Mouse (Mus musculus) cerebellum, postnatal 36 days (tissue): ENCODE measurements around the gene Tbc1d10c.

Experiments
- DNase-seq, 2 experiments: peaks; one replicate each; pipeline ENCODE4 v3.0.0; 2021 to 2022; ENCODE audit warnings: mixed read lengths in 2 of 2

Gene Tbc1d10c

DNA sequence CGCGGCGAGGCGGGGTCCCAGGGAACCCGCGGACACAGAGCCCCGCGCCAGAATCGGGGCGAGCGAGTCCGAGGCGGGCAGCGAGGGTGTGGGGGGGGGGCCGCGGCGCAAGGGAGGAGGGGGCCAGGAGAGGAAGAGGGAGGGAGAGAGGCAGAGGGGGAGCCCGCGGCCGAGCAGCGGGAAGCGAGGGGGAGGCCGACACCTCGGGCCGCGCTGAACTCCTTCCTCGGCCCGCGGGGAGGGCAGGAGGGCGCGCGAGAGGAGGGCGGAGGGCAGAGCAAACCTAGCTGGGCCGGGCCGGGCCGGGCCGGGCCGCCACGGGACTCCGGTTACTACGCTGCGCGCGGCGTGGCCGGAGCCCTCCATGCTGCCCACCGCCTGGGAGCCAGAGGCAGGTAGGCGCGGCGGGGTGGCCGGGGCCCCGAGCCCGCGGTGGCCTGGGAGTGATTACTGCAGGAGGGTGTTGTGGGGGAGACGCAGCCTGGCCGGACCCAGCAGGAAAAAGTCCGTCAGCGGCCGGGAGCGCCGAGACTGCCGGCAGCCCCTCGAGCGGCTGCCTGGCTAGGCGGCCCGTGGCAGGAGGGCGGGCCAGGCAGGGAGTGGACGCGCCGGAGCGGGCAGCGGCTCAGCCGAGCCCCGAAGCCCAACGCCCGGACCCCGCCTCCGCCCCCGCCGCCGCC is 23.8 kb upstream of the Tbc1d10c start:
- no peak for DNase-seq

- no peak for DNase-seq
These were observed 23.1 kb upstream of the Tbc1d10c start, which contains the start of the genes Clcf1 and AC109138.7 for GRCm38 (mm10) chr19:4214071-4214770. Gene Clcf1 (plus strand): TSS chr19:4214238. Gene AC109138.7 (plus strand): TSS chr19:4214357.

DNA sequence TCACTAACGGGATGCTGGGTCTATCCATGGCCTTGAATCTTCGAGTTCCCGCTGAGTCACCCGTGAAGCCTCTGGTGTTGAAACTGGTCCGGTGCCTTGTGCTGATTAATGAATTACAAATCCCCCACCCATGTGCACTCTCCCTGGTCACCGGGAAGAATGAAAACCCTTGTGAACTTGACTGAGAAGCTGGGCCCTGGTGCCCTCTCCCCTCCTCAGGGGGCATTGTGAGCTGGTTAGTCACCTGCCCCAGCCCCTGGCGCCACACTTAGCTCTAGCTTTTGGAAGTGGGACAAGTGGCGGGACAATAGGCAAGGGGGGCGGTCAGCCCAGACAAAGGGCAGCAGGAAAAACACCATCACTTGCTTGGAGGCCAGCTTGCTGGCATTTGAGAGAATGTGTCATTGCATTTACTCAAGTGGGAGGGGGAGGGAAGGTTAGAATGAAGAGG is 22.5 kb upstream of the Tbc1d10c start:
- DNase-seq, result no peak

DNA sequence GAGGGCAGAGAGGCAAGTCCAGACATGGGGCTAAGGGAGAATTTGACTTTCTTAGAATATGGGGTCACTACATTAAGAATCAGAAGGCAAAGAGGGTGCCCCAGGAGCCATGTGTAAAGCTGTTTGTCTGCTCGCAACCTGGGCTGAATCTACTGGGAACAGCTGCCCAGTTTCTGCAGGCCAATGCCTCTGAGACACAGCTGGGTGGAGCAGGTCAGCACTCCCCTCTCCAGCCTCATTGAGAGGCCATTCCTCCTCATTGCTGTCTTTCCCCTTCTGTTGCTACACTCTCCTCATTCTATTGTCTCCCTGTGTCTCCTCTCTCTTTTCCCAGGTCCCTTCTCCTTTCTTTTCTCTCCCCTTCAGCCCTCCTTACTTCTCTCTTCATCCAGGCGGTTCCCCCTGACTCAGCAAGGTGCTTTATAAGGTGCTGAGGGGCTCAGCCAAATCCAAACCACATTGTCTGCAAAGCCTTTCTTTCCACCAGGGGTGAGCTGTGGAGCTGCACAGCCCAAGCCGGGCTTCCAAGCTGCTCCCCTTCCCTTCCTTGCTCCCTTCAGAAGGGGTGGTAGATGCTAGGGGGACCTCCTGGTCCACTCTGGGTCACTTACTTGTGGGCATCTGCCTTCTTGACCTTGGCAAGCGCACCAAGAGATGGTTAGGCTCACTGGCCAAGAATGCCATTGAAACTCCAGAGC is 21.0 kb upstream of the Tbc1d10c start:
- no peak for DNase-seq

DNA sequence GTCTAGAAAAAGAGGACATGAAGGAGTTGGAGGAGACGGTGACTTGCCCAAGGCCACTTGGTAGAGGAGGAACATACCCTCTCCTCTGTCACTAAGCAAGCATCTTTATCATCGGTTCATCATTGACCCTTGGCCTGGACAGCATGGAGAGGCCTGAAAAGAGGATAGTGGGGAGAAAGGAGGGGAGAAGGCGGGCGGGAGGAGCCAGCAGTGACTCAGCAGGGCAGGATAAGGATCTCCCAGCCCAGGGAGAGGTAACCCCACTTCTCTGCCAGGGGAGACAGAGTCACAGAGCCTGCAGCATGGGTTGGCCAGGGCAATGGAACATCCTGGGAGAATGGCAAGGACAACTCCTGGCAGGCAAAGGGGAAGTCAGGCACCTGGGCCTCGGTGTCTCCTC is 17.5 kb upstream of the Tbc1d10c start:
- DNase-seq, result no peak

DNA sequence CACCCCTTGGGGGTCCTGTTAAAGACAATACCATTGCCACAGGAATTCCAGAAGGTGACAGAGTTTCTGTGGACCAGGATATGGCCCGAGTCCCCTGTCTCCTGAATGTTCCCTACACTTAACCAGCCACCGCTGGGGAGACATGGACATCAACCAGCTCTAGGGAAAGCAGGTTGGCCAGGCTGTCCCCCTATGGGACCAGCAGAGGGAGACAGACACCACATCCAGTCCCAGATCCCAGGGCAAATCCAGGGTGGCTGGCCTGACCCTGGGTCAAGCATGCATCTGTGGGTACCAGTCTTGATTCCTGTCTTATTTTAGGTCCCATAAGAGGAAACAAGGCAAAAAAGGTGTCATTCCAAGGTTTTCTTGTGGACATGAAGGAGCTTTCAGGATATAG is 15.9 kb upstream of the Tbc1d10c start:
- DNase-seq, result peak; percentile 73 to 76

GRCm38 (mm10) chr19:4204889-4205288 is 13.8 kb upstream of the Tbc1d10c start:
- no peak for DNase-seq

DNA sequence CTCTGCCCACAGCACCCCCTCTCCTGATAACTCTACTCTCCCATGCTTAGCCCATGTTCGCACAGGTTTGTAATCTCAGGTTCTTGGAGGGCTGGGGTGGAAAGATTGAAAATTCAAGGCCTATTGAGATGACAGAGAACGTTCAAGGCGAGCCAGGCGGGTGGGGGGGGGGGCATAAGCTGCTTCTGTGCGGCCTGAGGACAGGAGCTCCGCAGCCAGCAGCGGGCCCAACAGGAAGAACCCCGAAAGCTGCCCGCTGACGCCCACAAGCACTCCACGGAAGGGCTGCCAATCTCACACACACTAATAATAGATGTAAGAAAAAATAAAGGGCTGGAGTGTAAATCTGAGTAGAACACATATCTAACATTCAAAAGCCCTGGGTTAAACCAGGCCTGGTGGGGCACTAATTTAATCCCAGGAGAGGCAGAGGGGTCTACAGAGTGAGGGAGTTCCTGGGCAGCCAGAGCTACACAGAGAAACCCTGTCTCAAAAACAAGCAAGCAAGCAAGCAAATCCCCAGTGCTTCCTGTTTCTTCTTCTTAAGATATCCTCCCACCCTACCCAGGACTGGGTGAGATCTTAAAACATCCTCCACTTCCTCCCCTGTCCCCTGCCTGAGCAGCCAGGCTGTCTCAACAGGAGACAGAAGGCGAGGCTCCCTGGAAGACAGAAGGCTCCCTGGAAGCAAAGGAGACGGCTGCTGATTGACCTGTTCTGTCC is 12.7 kb upstream of the Tbc1d10c start:
- DNase-seq, result no peak

GRCm38 (mm10) chr19:4203148-4203547 is 12.1 kb upstream of the Tbc1d10c start:
- DNase-seq, result no peak

DNA sequence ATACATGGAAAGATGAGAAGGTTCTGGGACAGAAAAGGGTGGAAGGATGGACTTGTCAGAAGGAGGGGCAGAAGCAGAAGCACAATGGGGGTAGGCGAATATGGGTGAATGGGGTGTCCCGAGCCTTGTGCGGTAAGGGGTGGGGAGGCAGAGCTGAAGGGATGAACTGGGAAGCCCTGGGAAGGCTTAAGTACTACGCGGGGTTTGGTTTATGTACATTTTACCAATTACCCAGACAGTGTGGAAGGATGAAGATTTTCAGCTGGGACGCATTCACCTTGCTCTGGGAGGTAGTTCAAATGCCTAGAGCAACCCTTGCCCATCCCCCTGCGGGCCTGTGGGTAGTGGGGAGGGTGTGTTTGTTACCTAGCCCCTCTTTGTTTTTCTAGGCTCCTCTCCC is 11.1 kb upstream of the Tbc1d10c start:
- no peak for DNase-seq

DNA sequence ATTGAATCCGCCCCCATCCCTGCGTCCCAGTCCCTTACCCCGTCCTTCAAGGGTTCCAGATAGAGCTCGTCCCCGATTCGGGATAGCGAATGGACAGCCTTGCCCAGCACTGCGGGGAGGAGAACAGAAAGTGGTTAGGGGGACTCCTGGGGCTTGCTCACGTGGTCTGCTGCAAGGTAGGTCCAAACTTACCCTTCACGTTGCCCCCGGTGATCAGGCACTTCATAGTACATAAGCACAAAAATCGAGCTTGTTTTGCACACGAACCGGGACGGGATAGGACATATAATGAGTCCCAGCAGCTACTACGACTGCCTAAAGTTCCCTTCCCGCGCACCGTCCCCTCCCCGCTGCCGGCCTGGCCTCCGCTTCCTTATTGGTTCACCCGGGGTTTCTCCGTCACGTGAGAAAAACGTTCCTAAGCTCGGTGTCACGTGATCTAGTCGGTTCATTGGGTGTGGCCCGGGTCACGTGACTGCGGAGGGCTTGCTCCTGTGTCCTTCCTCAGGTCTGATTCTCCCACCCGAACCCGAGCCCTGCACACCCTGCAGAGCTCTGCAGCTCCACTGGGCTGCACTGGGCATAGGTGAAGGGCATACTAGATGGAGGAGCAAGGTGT is 10.3 kb upstream of the Tbc1d10c start, which contains the start of gene Rad9a:
Gene Rad9a (minus strand): TSS at position 372 of the 619 bp plus-strand sequence.
- peak; percentile 95 to 96 for DNase-seq

GRCm38 (mm10) chr19:4197180-4197579 is 6.1 kb upstream of the Tbc1d10c start:
- DNase-seq, result no peak

- DNase-seq, result no peak
These were observed 5.5 kb upstream of the Tbc1d10c start for GRCm38 (mm10) chr19:4196548-4196947.

GRCm38 (mm10) chr19:4196048-4196447 is 5.0 kb upstream of the Tbc1d10c start:
- no peak for DNase-seq

DNA sequence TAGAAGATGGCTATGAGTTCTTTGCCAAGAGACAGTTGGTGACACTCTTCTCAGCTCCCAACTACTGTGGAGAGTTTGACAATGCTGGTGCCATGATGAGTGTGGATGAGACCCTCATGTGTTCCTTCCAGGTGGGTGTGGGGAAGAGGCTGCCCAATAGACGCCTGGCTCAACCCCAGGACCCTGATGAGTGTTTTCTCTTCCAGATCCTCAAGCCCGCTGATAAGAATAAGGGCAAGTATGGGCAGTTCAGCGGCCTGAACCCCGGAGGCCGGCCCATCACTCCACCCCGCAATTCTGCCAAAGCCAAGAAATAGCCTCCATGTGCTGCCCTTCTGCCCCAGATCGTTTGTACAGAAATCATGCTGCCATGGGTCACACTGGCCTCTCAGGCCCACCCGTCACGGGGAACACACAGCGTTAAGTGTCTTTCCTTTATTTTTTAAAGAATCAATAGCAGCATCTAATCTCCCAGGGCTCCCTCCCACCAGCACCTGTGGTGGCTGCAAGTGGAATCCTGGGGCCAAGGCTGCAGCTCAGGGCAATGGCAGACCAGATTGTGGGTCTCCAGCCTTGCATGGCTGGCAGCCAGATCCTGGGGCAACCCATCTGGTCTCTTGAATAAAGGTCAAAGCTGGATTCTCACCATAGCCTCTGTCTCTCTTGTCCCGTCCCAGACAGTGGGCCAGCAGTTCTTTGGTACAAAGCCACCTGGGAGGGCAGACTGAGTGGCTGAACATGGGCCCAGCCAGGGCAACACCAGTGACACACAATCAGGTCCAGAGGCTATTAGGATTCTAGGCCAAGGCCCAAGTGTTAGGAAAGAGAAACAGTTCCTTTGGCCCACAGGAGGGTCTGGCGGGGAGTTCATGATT is 3.9 kb upstream of the Tbc1d10c start:
- DNase-seq, result peak; percentile 88

- no peak for DNase-seq
These were observed 3.1 kb upstream of the Tbc1d10c start for GRCm38 (mm10) chr19:4194021-4194724.

DNA sequence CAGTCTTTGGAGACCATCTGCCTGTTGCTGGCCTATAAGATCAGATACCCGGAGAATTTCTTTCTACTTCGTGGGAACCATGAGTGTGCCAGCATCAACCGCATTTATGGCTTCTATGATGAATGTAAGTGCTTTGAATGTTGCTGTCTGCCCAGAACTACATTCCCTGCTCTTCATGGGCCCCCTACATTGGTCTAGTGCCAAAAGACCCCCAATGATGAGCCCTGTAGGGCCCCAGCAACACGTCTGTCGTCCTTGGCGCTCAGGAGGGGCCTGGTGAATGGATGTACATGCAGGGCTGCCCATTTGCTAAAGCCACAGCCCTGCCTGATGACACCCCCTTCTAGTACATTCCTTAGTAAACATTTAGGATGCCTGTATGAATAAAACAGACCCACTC is 2.0 kb upstream of the Tbc1d10c start:
- DNase-seq, result no peak

GRCm38 (mm10) chr19:4192251-4192985 is 1.3 kb upstream of the Tbc1d10c start:
- DNase-seq, result no peak

DNA sequence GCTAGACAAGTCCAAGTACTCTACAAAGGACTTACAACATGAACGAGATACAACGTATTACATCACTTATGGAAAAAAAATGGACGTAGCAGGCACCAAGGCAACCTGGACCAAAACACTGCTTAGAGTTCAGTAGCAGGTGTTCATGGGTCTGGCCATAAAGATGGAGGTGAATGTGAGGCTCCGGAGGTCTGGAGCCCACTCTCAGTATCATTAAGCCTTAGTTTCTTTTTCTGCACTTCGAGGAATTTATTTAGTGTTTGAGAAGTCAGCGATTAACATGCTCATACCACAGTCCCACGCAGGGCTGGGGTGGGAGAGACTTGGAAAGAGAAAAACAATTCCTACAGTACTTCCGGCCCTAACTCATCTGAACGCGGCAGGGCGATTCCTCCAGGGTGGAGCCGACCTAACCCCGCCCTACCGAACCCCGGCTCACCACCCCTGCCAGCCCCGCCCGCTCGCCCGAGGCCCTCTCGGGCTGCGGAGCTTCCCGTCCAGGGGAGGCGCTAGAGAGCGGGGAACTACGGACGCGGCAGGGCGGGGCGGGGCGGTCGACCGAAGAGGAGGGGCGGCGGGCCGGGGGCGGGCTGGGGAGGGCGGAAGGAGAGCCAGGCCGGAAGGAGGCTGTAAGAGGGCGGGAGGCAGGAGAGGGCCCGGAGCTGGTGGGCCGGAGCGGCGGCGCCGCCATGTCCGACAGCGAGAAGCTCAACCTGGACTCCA is 605 bp upstream of the Tbc1d10c start, which contains the start of gene Ppp1ca:
Gene Ppp1ca (plus strand): TSS at position 538 of the 723 bp plus-strand sequence.
- peak; percentile 93 to 97 for DNase-seq
